Mouse (Mus musculus) left cerebral cortex, postnatal 10 days (tissue): ENCODE results near the gene BC025446. TPM values are rescaled to one million over a fixed set of nuclear protein-coding genes. Genes with fewer than 3 reads are reported as not detected.
A peak's percentile ranks its signal among the peaks of the same experiment; 100 is the strongest.
"Not testable (repeated sequence)": the region's sequence is repeated elsewhere in the genome, so short reads cannot be mapped to it uniquely, and the experiment has no call there.

ENCODE experiments used
- DNase-seq, 2 experiments: peaks; one replicate each; pipeline ENCODE4 v3.0.0; 2021 to 2022; ENCODE audit warnings: low spot score in 2 of 2, mixed read lengths in 1 of 2; ENCODE audit errors: extremely low spot score in 1 of 2
- intact Hi-C: fragments of 180-260 bp; cut with DNase I; formaldehyde crosslinking; loops from one replicate; pipeline ENCODE4 v1.15.1; 2025
- total RNA-seq, 2 experiments: library from RNA; stranded (reverse); gene quantifications; 2 replicates each; pipeline ENCODE4 v1.2.3; 2021

Gene BC025446
- total RNA-seq = not detected

DNA sequence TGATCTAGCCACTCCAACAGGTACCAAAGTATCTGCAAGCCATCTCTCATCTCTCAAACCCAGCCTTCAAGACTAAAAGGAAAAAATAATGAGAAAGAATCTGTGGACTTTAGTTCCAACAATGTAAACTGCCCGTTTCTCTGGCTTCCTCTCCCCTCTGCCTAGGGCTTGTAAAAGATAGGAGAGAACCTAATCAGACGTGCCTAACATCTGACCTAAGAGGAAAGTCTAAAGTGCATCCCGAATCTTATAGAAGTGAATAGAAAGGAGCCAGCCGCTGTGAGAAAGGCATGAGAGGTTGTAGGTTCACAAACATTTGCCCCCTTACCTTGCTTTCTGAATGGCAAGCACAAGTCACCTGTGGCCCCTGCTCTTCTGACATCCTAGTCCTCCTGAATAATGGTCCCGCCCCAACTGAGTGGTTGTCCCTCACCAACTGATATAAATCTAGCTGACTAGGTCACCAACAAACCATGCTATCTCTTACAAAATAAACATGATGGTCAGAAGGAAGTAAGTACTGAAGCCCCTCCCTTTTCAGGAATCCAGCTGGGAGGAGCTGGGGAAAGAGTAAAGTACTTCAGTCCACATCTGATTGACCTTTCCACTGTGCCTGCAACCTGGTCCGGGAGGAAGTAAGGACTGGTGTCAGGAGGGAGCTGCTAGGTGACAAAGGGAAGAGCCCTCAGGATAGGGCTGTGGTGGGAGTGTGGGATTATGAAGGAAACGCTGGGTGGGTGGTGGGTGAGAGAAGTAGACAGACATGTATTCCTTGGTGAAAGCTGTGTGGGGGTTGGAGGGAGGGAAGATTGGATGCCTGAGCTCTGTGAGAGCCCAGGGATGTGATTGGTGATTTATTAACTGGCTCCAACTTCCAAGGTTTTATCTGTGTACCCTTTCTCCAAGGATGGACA lies at the start of gene BC025446:
TSS of gene BC025446 (plus strand) at position 599 of the 914 bp plus-strand sequence.
- intact Hi-C loops = no loop called here
- no peak for DNase-seq

DNA sequence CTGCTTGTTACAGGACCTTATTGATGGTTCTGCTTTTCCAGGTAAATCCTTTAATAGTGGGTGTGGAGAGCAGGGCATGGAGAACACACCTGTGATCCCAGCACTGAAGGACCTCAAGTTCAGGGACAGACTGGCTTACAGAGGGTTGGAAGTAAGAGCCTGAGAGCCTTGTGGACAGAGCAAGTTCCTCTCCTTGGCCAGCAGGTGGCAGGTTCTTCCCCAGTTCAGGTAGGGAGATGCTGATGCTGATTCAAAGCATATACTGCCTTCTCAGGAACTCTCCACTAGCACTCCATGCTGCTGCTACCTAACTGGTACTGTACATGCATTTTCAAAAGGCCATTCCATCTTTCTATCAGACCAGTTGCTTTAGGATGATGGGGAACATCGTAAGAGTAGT lies 40.7 kb upstream of the BC025446 start:
- DNase-seq = peak; percentile 1 to 30
- intact Hi-C loops = no loop called here

DNA sequence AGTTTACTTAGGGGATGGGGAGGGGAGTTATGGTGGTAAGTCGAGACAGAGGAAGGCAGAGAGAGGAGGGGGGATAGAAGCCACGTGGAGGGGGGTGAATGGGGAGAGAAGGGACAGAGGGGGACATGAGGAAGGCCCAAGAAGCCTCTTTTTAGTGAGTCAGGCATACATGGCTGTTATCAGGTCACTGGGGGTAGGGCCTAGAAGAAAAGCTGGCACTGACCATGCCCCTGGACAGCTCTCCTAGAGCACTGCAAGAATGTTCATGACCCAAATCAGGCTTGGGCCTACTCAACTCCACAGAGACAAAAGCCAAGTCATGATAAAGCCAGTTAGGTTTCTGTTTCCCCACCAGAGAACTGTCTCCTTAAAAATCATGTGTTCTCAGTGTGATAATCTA lies 29.9 kb upstream of the BC025446 start:
- no peak for DNase-seq
- intact Hi-C loops = no loop called here

DNA sequence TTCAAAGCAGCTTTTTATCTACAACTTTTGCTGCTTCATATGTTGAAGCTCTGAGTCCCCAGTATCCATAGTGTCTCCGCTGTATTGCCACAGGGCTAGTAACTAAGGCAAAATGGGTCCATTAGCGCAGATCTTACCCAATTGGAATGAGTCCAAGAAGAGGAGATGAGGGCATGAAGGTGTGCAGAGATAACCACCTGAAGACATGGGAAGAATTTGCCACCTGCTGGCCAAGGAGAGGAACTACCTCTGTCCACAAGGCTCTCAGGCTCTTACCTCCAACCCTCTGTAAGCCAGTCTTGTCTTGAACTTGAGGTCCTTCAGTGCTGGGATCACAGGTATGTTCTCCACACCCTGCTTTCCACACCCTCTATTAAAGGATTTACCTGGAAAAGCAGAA lies 27.1 kb upstream of the BC025446 start:
- intact Hi-C loops = no loop called here
- no peak for DNase-seq

DNA sequence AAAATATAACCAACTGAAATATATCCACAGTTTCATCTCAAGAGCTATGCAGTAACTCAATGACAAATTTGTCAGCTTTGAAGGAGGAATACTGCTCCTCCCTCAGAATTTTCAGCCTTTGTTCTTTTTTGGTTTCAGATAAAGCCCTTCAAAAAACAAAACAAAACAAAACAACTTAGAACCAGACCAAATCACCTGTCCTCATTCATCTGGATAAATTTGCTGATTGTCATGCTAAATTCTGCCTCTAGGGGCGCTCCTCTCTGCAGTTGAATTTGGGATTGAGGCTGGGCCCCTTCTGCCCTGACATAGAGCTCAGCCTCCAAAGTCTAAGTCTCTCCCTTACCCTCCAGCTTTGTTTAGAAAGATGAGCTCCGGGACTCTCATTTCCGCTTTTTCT lies 25.6 kb upstream of the BC025446 start:
- intact Hi-C loops, DNase-seq: not testable (repeated sequence)

DNA sequence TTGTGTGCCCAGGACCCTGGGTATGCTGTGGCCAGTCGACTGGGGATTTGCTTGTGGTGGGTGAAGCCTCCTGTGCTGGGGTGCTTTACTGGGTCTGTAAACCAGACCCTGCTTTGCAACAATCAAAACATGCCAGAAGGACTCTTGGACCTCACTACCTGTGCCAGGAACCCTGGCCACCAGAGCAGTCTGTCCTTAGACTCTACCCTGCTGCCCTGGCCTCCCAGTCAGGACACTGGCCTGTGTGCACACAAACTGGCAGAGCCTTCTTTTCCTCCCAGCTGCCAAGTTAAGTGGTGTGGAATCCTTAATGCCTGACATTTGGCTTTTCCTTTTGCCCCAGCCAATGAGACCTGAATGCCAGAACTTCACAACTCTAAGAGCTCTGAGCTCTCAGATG lies 655 bp downstream of the BC025446 start:
- no peak for DNase-seq
- intact Hi-C loops = no loop called here

DNA sequence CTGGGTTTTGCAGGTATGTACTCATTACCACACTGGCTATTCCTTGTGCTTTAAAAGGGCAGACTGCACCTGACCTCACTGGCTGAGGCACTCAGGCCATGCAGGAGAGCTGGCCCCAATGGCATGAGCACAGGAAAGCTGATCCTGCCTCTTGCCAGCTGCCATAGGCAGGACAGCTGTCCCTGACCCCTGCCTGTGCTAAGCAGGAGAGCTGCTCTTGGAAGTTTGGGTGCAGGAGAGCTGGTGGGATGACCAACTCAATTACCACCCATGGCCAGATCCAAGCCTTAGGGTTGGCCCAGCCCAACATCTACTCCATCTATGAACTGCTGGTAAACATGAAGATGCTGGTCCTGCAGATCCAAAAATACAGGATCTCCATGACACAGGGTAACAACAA lies 5.8 kb downstream of the BC025446 start:
- DNase-seq = no peak
- intact Hi-C loops = no loop called here

- no peak for DNase-seq
- intact Hi-C loops = no loop called here
Observed at GRCm38 (mm10) chr15:75237736-75238288, 21.6 kb downstream of the BC025446 start.

- DNase-seq = no peak
- intact Hi-C loops = no loop called here
Observed at GRCm38 (mm10) chr15:75240558-75240957, 24.4 kb downstream of the BC025446 start.

DNA sequence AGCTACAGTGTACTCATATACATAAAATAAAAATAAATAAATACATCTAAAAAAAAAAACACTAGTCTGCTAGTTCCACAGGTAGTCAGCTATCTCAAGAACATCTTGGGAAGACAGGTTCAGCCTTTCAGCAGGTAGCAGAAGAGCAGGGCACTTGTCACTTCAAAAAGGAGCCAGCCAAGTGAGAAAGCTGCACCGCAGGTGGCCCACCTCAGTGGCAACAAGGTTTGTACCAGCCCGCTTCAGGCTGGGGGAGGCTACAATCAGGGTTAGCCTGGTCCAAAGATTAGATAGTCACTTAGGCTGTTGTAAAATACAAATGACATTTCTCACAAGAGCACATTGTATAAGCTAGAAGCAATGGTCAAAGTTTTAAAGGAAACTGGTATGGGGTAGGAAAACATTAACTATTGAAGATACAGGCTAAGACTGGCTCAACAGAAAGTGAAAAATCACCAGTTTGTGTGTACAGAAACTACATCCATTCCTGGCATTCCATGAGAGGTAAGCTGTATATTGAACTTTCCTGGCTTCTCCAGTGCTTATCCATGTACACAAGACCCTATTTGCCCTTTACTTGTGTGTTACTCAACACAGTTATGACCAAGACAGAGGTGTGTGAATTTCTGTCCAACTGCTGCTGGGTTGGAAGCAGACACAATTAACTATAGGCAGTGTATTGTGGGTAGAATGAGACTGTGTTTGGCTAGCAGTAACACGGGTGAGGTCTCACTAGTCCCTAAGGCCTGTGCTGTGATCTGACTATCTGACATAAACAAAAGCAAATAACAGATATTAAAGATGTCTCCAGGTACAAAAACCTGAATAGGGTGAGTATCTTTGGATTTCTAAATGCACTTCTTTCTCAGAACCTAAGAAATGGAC lies 26.8 kb downstream of the BC025446 start:
- intact Hi-C loops = no loop called here
- DNase-seq = no peak

- no peak for DNase-seq
- intact Hi-C loops = no loop called here
Observed at GRCm38 (mm10) chr15:75254671-75255070, 38.5 kb downstream of the BC025446 start.

GRCm38 (mm10) chr15:75265863-75266262 lies 49.7 kb downstream of the BC025446 start:
- no peak for DNase-seq
- intact Hi-C loops = no loop called here

GRCm38 (mm10) chr15:75266626-75267025 lies 50.5 kb downstream of the BC025446 start:
- no peak for DNase-seq
- intact Hi-C loops = no loop called here

GRCm38 (mm10) chr15:75268121-75268520 lies 51.9 kb downstream of the BC025446 start, which contains the start of gene Ly6f:
TSS of gene Ly6f (plus strand) at chr15:75268421.
- DNase-seq = no peak
- intact Hi-C loops = no loop called here

- intact Hi-C loops = no loop called here
- DNase-seq = no peak
Observed at GRCm38 (mm10) chr15:75268916-75269829, 53.0 kb downstream of the BC025446 start.

DNA sequence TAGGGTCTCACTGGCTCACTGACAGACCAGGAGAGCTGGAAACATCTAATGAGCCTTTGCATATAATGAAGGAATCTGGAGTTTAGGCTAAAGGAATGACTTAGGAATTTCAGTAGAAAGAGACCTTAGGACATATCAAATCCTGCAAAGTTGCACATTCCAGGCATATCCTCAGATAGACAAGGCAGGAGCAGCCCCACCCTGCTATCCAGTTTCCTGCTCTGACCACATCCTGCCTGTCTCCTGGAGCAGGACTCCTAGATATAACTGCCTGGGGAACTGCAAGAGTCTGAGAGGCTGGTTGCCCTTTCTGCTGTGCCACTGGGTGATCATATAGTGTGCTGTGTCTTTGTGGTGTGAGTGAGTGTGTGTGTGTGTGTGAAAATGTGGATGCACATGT lies 54.0 kb downstream of the BC025446 start:
- intact Hi-C loops = no loop called here

GRCm38 (mm10) chr15:75270691-75271362 lies 54.7 kb downstream of the BC025446 start:
- intact Hi-C loops = no loop called here
- DNase-seq = no peak

More for the DNA sequence above, 54.0 kb downstream of the BC025446 start:
- DNase-seq = no peak

DNA sequence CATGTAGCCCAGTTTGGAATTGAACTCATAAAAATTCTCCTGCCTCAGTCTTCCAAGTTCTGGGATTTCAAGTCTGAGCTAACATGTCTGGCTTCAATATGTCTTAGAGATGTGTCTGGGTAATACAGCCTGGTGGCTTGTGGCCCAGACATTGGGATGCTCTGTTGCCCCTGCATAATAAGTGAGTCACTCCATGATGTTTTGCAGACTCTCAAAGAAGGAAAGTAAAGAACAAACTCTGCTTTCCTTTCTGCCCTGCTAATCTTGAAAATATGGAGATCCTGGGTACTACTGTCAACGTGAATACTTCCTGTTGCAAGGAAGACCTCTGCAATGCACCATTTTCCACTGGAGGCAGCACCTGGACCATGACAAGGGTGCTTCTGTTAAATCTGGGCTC lies 55.2 kb downstream of the BC025446 start:
- intact Hi-C loops = no loop called here
- no peak for DNase-seq
